Mouse (Mus musculus) embryonic fibroblast, embryonic 13.5 days (primary cell): ENCODE results near the gene Plac8.

ENCODE experiments used
- CTCF ChIP-seq: IDR thresholded peaks from 2 replicates; pipeline ENCODE4 v1.5.1; 2011; ENCODE audit warnings: mild to moderate bottlenecking, control low read depth, low read length, moderate library complexity, borderline replicate concordance; ENCODE audit not compliant: insufficient read depth
- POLR2A ChIP-seq: IDR thresholded peaks from 2 replicates; pipeline ENCODE4 v1.6.1; 2011; ENCODE audit warnings: low read depth, mild to moderate bottlenecking, control low read depth, low read length, moderate library complexity

DNA sequence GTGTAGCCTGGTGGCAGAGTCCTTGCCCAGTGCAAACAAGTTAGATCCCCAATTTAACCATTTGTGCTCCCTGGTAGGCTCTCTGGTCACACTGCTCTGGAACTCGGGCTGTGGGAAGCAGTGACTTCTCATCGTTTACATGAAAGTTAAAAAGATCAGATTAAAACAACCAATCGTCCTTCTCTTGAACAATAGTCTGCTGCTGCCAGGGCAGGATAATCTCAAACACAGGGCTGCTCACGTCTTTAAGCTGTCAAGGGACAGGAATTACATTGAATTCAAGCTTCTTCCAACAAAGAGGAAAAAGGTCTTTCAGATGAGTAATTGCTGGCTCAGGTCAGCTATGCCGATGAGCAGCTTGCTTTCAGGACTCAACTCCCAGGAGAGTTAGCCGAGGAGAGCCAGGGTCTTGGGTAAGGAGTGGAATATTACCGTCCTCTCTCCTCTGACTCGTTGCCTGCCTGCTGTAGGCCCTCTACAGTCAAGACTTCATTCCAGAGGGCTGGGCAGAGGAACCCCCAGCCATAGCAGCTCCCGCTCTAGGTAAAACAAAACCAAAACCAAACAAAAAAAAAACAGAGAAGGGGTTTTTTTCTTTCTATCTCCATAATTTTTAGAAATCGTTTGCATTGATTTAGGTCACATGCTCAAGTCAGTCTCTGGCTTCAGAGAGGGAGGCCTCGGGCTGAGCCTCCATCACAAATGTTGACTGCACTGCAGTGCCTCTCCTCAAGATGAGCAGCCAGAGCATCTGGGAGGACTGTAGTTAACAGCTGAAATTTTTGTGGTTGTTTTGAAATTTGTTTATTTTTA is 9.8 kb upstream of the Plac8 start:
- no peak for TF ChIP-seq POLR2A
- TF ChIP-seq CTCF: no peak
